Mouse (Mus musculus): ENCODE data around the gene 4930503B20Rik.

4930503B20Rik gene

GRCm38 (mm10) chr3:146598411-146598810 lies 52.7 kb downstream of the 4930503B20Rik start:
- no peak for DNase-seq (ENCODE audit: low spot score)

- DNase-seq (ENCODE audit: low spot score) = no peak
Measured at GRCm38 (mm10) chr3:146596864-146597263, 54.3 kb downstream of the 4930503B20Rik start.

- DNase-seq (ENCODE audit: low spot score) = no peak
Measured at GRCm38 (mm10) chr3:146596387-146596786, 54.7 kb downstream of the 4930503B20Rik start.

- DNase-seq (ENCODE audit: low spot score) = no peak
Measured at GRCm38 (mm10) chr3:146595440-146595839, 55.7 kb downstream of the 4930503B20Rik start.

Measured in c-Kit-positive CD71-positive TER-119-positive erythroid progenitor cells, embryonic 14.5 days (primary cell).